Mouse (Mus musculus): Measurements from ENCODE around the gene Kcnh1.

- TF ChIP-seq CTCF (IDR thresholded peaks at IDR 0.05; ENCODE audit: low read depth) (no peak), EP300 (IDR thresholded peaks at IDR 0.05; ENCODE audit: low read depth) (no peak)
Measured at GRCm38 (mm10) chr1:192497505-192497904, 306.9 kb downstream of the Kcnh1 start.

All from heart, postnatal 0 days (tissue).